ENCODE assay signal across 9 mouse cellular contexts in genomic region chr5:63886709-63887108, GRCm38 (mm10).
DNase-seq lines count a peak whose midpoint lies in the region; ATAC-seq and TF ChIP-seq lines count a peak whose summit lies in the region.
"Had no signal": no experiment of that assay in that cellular context is flagged by ENCODE, and none has a peak within 500 bp of the region (broad histone marks: within the 10 kb centered on the region; RNA-seq: fewer than 3 reads in every experiment).

No protein-coding gene starts in this region.

- intact Hi-C loops in gastrocnemius, postnatal 14 days (cut with DNase I; ENCODE audit: low total_unique reads), result loop anchor here (5.0 kb wide), 1 partner anchor 74 kb away; the partner anchor contains the start of gene 0610040J01Rik

- peak; percentile 26 for DNase-seq in kidney, adult 18-20 months
- no peak for DNase-seq in kidney, postnatal 25 days
- peak; percentile 50 for DNase-seq in ES-CJ7 (ENCODE audit: low read depth, low spot score)
- peak; percentile 41 for DNase-seq in c-Kit-positive CD71-negative TER-119-negative erythroid progenitor cells, embryonic 14.5 days (ENCODE audit: low read depth)
- no peak for DNase-seq in gastrocnemius, postnatal 14 days
- no peak for DNase-seq in testis, postnatal 14 days (ENCODE audit: low spot score)

- WGBS in intestine, postnatal 0 days, result 27% methylated on average over 6 of the region's 6 CpGs

- H3K27me3 ChIP-seq in intestine, postnatal 0 days (replicated peaks; ENCODE audit: control insufficient read depth, insufficient read depth, low read length), result no peaks in the 10 kb centered on the region

- H3K9me3 ChIP-seq in intestine, postnatal 0 days (ENCODE audit: control insufficient read depth), result no peaks in the 10 kb centered on the region

- ATAC-seq in intestine, postnatal 0 days, result peak; percentile 80
- ATAC-seq in monocyte, adult 5-6 weeks (replicated peaks; ENCODE audit: insufficient number of reproducible peaks, low FRiP score, low TSS enrichment, poor library complexity, severe bottlenecking), result peak; percentile 40; the same call in 1 of the 2 replicates

- H3K4me2 ChIP-seq in intestine, postnatal 0 days (replicated peaks; ENCODE audit: low read depth), result no peak overlapping the region

- no peak overlapping the region for H3K27ac ChIP-seq in intestine, postnatal 0 days (ENCODE audit: low read depth, low read length)
- H3K27ac ChIP-seq: macrophage had no signal

- TF ChIP-seq CTCF in intestine, postnatal 0 days (IDR thresholded peaks at IDR 0.05; ENCODE audit: low read depth), result peak; percentile 79

- H3K4me1 ChIP-seq in intestine, postnatal 0 days (replicated peaks; ENCODE audit: control insufficient read depth, insufficient read depth, low read length), result no peaks in the 10 kb centered on the region

- H3K4me3 ChIP-seq in intestine, postnatal 0 days (ENCODE audit: low read depth, low read length), result no peak overlapping the region

- H3K9ac ChIP-seq in intestine, postnatal 0 days (ENCODE audit: low read depth, low read length), result no peak overlapping the region

- peaks cover 13% of the 10 kb centered on the region for H3K36me3 ChIP-seq in intestine, postnatal 0 days (ENCODE audit: control insufficient read depth, insufficient read depth)

Comparison
In these comparisons a context has a peak if more than half of its experiments do, and no peak if none do; other contexts are left out.
1. DNase-seq: peak in kidney, adult 18-20 months (single experiment), ES-CJ7 (single experiment) and c-Kit-positive CD71-negative TER-119-negative erythroid progenitor cells, embryonic 14.5 days (single experiment); none in kidney, postnatal 25 days (0 of 2), gastrocnemius, postnatal 14 days (single experiment) and testis, postnatal 14 days (single experiment).